Mouse (Mus musculus) heart, adult 9 months (tissue): ENCODE data around the gene Nde1.
"Not testable (repeated sequence)": the region's sequence is repeated elsewhere in the genome, so short reads cannot be mapped to it uniquely, and the experiment has no call there.

Experiments used
- DNase-seq, 2 experiments: peaks; one replicate each; pipeline ENCODE4 v3.0.0; 2022; ENCODE audit warnings: low spot score in 2 of 2

Gene Nde1

GRCm38 (mm10) chr16:14162988-14163416 is at the start of gene Nde1, which contains the start of gene Marf1:
Gene Nde1, plus strand, starts transcription at chr16:14163275.
Gene Marf1, minus strand, starts transcription at chr16:14163351.
- DNase-seq: peak; percentile 93 to 94

GRCm38 (mm10) chr16:14117299-14117698 is 45.8 kb upstream of the Nde1 start:
- DNase-seq: no peak

- DNase-seq: no peak
These were observed 42.1 kb upstream of the Nde1 start for GRCm38 (mm10) chr16:14120941-14121340.

- DNase-seq: no peak
These were observed 41.5 kb upstream of the Nde1 start for GRCm38 (mm10) chr16:14121563-14121962.

DNA sequence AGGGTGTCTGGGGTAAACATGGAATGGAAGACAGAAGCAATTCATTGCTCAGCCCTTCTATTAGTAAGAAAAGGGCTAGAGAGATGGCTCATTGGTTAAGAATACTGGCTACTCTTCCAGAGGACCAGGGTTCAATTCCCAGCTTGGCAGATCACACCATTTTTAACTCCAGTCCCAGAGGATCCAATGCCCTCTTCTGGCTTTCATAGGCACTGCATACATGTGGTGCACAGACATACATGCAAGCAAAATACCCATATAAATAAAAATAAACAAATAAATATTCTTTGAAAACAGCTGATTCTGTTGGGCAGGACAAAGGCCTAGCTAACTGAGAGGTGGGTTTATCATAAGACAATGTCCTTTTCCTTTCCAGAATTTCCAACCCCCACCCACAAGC is 40.5 kb upstream of the Nde1 start:
- DNase-seq: no peak

- no peak for DNase-seq
These were observed 39.2 kb upstream of the Nde1 start for GRCm38 (mm10) chr16:14123901-14124300.

DNA sequence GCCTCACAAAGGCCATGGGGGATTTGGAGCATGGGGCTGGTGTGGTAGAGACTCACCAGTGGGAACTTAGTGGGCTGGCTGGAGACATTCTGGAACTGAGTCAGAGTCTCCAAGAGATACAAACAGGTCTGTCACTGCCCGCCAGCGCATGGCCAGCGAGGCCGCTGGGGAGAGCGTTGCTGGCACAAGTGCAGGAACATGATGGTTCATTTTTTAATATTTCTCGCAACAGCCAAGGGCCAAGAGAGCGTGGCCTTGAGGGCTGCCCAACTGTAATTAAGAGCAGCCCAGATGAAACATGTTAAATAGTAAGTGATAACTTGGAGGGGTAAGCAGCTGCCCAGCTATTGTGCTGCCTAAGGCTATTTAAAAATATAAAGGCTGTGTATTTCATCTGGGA is 38.4 kb upstream of the Nde1 start:
- DNase-seq: no peak

DNA sequence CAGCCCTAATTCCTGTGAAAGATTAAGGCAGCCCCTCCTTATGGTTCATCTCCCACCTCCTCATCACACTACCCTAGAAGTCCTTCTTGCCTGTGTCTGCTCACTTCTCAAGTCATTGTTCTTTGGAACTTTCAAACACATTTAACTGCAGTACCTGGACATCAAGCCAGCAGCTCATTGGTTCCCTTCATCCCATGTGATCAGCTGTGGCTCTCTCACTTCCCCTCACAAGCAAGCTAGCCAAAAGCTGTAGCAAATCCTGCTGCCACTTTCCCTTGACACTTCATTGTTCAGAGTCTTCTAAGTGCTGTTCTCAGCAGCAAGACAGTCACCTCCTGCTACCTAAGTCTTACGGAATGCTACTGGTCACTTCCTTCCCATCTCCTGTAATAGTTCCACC is 37.8 kb upstream of the Nde1 start:
- DNase-seq: no peak

GRCm38 (mm10) chr16:14128977-14129376 is 34.1 kb upstream of the Nde1 start:
- no peak for DNase-seq

DNA sequence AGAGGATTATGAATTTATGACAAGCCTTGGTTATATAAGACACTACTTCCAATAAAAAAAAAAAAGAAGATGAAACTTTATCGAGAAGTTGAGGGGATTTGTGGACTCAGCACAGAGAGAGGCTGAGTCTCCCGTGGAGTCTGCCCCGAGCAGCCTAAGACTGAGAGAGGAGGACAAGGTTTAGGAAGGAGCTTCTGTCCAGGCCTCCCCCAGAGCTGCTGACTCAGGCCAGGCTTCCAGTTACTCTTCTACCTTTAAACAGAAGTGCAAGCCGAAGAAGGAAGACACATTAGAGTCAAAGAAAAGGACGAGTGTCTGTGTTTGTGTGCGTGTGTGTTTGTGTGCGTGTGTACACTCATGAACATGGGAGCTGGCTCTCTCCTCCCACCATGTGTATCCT is 32.3 kb upstream of the Nde1 start:
- DNase-seq: no peak

DNA sequence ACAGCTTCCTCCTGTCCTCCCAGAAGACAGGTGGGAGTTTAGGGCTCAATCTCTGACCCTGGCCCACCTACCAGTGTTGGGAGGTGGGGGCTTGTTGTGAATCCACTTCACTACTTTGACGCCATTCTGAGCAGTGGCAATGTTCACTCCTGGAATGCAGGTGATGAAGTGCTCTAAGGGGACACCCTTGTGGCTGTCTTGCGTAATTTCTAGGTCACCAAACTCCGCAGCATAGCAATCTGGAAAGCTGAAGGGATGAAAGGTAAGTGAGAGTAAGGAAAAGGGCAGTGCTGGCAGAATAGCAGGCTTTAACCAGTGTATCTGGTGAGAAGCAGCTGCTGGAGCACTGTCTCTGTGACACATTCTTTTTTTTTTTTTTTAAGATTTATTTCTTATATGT is 31.7 kb upstream of the Nde1 start:
- DNase-seq: no peak

GRCm38 (mm10) chr16:14131838-14132237 is 31.2 kb upstream of the Nde1 start:
- DNase-seq: no peak

- no peak for DNase-seq
These were observed 28.1 kb upstream of the Nde1 start for GRCm38 (mm10) chr16:14135014-14135413.

DNA sequence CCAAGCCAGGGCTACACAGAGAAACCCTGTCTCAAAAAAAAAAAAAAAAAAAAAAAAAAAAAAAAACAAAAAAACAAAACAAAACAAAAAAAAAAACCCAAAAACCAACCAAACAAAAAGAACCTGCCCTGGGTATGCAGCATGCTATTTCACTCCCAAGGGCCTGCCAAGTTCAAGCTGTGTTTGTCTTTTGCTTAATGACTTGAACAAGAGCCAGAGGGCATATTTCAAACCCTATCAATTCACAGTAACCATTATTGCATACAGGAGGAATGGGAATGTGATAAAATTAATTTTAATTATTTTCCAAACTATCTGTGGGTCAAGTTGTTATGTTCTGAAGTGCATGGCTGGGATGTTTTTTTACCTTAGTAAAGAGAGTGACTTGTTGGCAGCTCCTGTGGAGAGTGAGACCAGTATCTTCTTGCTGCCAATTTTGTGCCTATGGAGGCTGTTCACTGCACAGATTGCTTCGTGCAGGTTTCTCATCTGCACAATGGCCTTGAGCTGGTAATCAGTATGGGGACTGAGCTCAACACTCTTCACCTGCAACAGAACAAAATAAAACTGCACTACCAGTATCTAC is 25.0 kb upstream of the Nde1 start:
- no peak for DNase-seq

- no peak for DNase-seq
These were observed 24.0 kb upstream of the Nde1 start for GRCm38 (mm10) chr16:14139106-14139505.

GRCm38 (mm10) chr16:14143298-14143697 is 19.8 kb upstream of the Nde1 start:
- DNase-seq: no peak

- DNase-seq: no peak
These were observed 15.4 kb upstream of the Nde1 start for GRCm38 (mm10) chr16:14147712-14148111.

- DNase-seq: no peak
These were observed 11.4 kb upstream of the Nde1 start for GRCm38 (mm10) chr16:14151718-14152117.

DNA sequence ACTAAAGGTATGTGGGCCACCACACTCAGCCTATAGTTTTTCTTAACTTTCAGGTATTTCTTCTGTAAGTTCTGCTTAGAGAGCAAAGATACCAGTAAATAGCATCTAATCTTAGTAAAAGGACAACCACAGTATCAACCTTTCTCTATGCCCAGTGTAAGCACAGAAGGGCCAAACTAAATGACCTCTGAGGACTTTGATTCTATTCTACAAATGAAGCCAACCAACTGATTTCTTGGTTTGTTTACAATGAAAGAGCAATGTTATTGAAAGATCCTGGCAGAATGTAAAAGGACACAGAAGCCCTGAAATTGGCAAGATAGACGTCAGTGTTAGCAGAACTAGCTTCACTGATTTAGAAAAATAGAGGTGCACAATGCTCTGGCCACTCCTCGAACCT is 7.4 kb upstream of the Nde1 start:
- DNase-seq: not testable (repeated sequence)

GRCm38 (mm10) chr16:14156312-14156711 is 6.8 kb upstream of the Nde1 start:
- DNase-seq: no peak

DNA sequence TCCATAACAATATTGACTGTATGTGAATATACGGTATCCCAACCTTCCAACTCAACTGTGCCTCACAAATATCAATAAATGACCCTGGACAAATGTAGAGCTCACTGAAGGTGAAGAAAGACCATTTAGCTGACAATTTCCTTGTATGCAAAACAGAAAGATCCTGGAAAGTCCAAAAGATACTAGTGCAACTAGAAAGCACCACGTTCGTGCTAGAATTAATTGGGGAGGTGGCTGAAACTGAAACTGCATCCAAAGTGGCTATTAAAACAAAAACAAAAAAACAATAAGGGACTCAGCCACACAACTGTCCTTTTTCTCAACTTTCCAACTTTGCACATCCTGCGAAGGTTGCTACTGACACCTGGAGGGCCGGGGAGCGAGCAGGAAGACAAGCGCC is 4.5 kb upstream of the Nde1 start:
- DNase-seq: no peak

DNA sequence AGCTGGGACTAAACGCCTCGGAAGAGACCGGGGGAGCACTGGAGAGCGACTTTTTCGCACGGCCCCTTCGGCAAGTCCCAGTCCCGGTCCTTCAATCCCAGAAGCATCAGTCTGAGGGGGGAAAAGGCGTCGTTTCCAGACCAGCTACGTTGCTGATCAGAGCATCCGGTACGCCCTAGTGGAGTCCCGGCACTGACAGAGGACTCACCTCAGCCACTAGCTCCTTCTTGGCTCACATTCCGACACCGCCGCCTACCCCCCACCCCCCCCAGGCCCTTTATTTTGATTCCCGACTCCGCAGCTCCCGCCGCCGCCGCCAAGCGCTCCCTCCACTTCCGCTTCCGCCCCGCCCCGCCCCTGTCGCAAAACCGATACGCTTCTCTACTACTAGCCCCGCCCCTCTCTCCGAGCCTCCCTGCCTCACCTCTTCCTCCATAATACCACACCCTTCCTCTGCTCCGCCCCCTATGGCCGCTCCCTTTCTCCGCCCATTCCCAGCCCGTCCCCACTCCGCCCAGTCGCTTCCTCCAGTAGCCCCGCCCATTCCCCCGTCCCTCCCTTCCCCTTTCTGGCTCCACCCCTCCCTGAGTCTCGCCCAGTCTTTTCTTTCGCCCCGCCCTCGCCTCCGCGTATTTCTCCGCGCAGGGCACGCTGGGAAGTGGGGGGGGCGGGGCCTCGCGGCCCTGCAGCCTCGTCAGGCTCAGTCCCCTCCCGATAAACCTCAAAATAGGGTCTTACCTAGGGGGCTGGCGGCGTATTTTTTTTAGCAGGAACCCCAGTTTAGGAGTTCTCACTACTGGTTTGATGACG is 3.9 kb upstream of the Nde1 start:
- DNase-seq: peak; percentile 98 to 99

- DNase-seq: peak; percentile 74 to 84
These were observed 3.3 kb upstream of the Nde1 start for GRCm38 (mm10) chr16:14159746-14160131.
